Mouse (Mus musculus): ENCODE data around the gene Gps1. TPM values are rescaled to one million over a fixed set of nuclear protein-coding genes. Genes with fewer than 3 reads are reported as not detected.
A peak's percentile ranks its signal among the peaks of the same experiment; 100 is the strongest.
"Not testable (repeated sequence)": the region's sequence is repeated elsewhere in the genome, so short reads cannot be mapped to it uniquely, and the experiment has no call there.

Gps1 gene
- total and polyA plus RNA-seq, 3 experiments = 158 to 184 (median 174) TPM

DNA sequence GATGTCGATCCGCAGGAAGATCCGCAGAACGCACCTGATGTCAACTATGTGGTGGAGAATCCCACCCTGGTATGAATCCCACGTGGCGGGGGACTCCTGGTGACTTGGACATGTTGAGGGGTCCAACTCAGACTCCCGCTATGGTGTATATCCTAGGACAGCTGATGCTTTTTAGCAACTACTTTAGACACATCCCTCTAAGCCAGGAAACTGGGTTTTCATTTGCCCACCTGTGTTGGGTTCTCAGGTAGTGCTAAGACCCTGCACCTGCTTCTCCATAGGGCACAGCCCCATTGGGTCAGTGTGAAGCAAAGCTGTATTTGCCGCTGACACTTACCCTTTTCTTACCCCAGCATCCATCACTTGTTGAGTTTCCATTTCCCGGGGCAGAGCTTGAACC is 1.1 kb downstream of the Gps1 start:
- TF ChIP-seq PAX5 (IDR thresholded peaks at IDR 0.05; ENCODE audit: low read length) (no peak), MAX (IDR thresholded peaks at IDR 0.05; ENCODE audit: low read length) (peak; percentile 42; the same call in 1 of the 2 replicates), SIN3A (IDR thresholded peaks at IDR 0.05; ENCODE audit: low read length) (0 out of 2 replicates have a peak, but pooled peaks have one; percentile 23), MYC (IDR thresholded peaks at IDR 0.05; ENCODE audit: low read depth, low read length) (0 out of 2 replicates have a peak, but pooled peaks have one; percentile 46), ZNF384 (IDR thresholded peaks at IDR 0.05; ENCODE audit: low read depth, low read length) (no peak)
- dilution Hi-C loops (cut with MboI; ENCODE audit: extremely low pct_ligation_motif_present, extremely low pct_unique_long_range_greater_than_20kb, low sequenced_read_pairs) (no loop called here), in situ Hi-C loops (cut with MboI; ENCODE audit: low pct_ligation_motif_present, low pct_unique_long_range_greater_than_20kb, low sequenced_read_pairs) (no loop called here)
- peaks cover 54 to 72% of the 10 kb centered on the region in 2 experiments for H3K36me3 ChIP-seq (replicated peaks in 1 of 2; ENCODE audit: control insufficient read depth in 1 of 2, insufficient read depth in 1 of 2, low read length in 1 of 2)
- H3K27me3 ChIP-seq (replicated peaks) = no peaks in the 10 kb centered on the region
- peak overlapping the region; percentile 77 for H3K9ac ChIP-seq (ENCODE audit: insufficient read depth, low read depth)
- H3K27ac ChIP-seq (ENCODE audit: insufficient read depth, low read depth) = peak overlapping the region; percentile 2; the same call in 1 of the 2 replicates
- peak overlapping the region; percentile 79 to 91 (median 84) for H3K4me3 ChIP-seq (replicated peaks in 1 of 3; ENCODE audit: low read depth in 2 of 3, low read length in 2 of 3, poor library complexity in 1 of 3)
- H3K79me2 ChIP-seq (replicated peaks; ENCODE audit: control insufficient read depth, extremely low read depth, insufficient read depth, poor library complexity, severe bottlenecking) = peaks cover 13% of the 10 kb centered on the region
- H3K4me1 ChIP-seq (ENCODE audit: control insufficient read depth in 1 of 2, insufficient read depth in 2 of 2) = peaks cover 10 to 30% of the 10 kb centered on the region in 2 experiments
- DNase-seq (ENCODE audit: extremely low read depth) = no peak
- peak overlapping the region; percentile 52 for H3K4me2 ChIP-seq (ENCODE audit: insufficient read depth, low read depth, poor library complexity, severe bottlenecking)
- H3K9me3 ChIP-seq (replicated peaks; ENCODE audit: low read length) = no peaks in the 10 kb centered on the region

DNA sequence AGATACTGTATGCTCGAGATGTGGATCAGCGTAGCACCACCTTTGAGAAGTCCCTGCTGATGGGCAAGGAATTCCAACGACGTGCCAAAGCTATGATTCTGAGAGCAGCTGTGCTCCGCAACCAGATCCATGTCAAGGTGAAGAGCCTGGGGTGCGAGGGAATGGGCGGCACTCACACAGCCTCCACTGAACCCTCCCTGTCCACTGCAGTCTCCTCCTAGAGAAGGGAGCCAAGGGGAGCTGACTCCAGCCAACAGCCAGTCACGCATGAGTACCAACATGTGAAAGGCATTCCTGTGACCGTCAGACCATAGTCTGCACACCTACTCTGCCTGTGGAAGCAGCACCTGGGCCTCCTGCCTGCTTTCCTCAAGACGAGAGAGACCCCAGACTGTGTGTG is 4.4 kb downstream of the Gps1 start:
- H3K36me3 ChIP-seq (replicated peaks in 1 of 2; ENCODE audit: control insufficient read depth in 1 of 2, insufficient read depth in 1 of 2, low read length in 1 of 2) = peaks cover 77 to 81% of the 10 kb centered on the region in 2 experiments
- dilution Hi-C loops (cut with MboI; ENCODE audit: extremely low pct_ligation_motif_present, extremely low pct_unique_long_range_greater_than_20kb, low sequenced_read_pairs) = not testable (repeated sequence)

DNA sequence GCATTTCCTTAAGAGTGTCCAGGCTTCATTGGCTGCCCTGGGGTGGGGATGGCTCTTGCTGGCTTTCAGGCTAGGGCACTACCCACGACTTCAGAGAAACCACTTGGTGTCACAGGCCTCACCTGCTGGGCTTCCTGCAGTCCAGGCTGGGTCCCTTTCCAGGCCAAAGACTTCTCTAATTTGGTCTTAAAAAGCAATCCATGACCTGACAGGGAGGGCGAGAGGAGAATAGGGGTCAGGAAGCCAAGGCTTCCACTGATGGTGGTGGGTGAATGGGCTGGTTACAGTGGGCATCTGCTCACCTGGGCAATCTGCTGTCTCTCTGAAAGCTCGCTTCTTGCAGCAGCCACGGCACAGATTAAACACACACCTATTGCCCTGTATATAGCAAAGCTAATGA is 5.3 kb downstream of the Gps1 start:
- Histone ChIP-seq H3K79me2 (replicated peaks; ENCODE audit: control insufficient read depth, extremely low read depth, insufficient read depth, poor library complexity, severe bottlenecking) (peaks cover 14% of the 10 kb centered on the region), H3K9ac (ENCODE audit: insufficient read depth, low read depth) (no peak overlapping the region), H3K27ac (ENCODE audit: insufficient read depth, low read depth) (no peak overlapping the region), H3K27me3 (replicated peaks) (no peaks in the 10 kb centered on the region), H3K4me2 (ENCODE audit: insufficient read depth, low read depth, poor library complexity, severe bottlenecking) (no peak overlapping the region), H3K9me3 (replicated peaks; ENCODE audit: low read length) (no peaks in the 10 kb centered on the region), H3K36me3 (replicated peaks in 1 of 2; ENCODE audit: control insufficient read depth in 1 of 2, insufficient read depth in 1 of 2, low read length in 1 of 2) (peaks cover 85 to 90% of the 10 kb centered on the region in 2 experiments), H3K4me1 (ENCODE audit: control insufficient read depth in 1 of 2, insufficient read depth in 2 of 2) (peaks cover 7 to 28% of the 10 kb centered on the region in 2 experiments; a peak in 3 of 4 replicates), H3K4me3 (replicated peaks in 1 of 3; ENCODE audit: low read depth in 2 of 3, low read length in 2 of 3, poor library complexity in 1 of 3) (no peak overlapping the region)
- dilution Hi-C loops (cut with MboI; ENCODE audit: extremely low pct_ligation_motif_present, extremely low pct_unique_long_range_greater_than_20kb, low sequenced_read_pairs) (no loop called here), in situ Hi-C loops (cut with MboI; ENCODE audit: low pct_ligation_motif_present, low pct_unique_long_range_greater_than_20kb, low sequenced_read_pairs) (no loop called here)
- 0 out of 2 replicates have a peak, but pooled peaks have one; percentile 28 for TF ChIP-seq POLR2A (IDR thresholded peaks at IDR 0.05; ENCODE audit: low read depth, low read length)
- TF ChIP-seq NELFE (IDR thresholded peaks at IDR 0.05; ENCODE audit: low read depth, low read length) = no peak
- DNase-seq (ENCODE audit: extremely low read depth) = no peak

More for the DNA sequence above, 4.4 kb downstream of the Gps1 start:
- DNase-seq (ENCODE audit: extremely low read depth); H3K9ac ChIP-seq (ENCODE audit: insufficient read depth, low read depth); H3K4me2 ChIP-seq (ENCODE audit: insufficient read depth, low read depth, poor library complexity, severe bottlenecking); H3K27ac ChIP-seq (ENCODE audit: insufficient read depth, low read depth); in situ Hi-C loops (cut with MboI; ENCODE audit: low pct_ligation_motif_present, low pct_unique_long_range_greater_than_20kb, low sequenced_read_pairs); H3K4me3 ChIP-seq (replicated peaks in 1 of 3; ENCODE audit: low read depth in 2 of 3, low read length in 2 of 3, poor library complexity in 1 of 3); H3K27me3 ChIP-seq (replicated peaks); H3K9me3 ChIP-seq (replicated peaks; ENCODE audit: low read length): not testable (repeated sequence)
- H3K4me1 ChIP-seq (ENCODE audit: control insufficient read depth in 1 of 2, insufficient read depth in 2 of 2) = peaks cover 7 to 25% of the 10 kb centered on the region in 2 experiments
- peaks cover 13% of the 10 kb centered on the region for H3K79me2 ChIP-seq (replicated peaks; ENCODE audit: control insufficient read depth, extremely low read depth, insufficient read depth, poor library complexity, severe bottlenecking)

DNA sequence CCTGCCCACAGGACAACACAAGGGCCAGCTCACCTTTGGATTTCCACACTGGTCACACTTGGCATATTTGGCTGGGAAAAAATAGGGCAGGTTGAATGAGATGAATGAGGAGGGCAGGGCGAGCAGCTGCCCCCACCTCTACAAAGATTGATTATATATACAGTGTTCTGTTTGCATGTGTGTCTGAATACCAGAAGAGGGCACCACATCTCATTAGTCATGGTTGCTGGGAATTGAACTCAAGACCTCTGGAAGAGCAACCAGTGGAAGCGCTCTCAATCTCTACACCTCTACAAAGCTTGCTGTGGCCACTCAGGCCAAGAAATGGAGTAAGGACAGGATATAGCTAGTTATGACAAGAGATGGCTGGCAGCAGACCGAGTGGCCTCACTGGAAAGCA is 5.7 kb downstream of the Gps1 start:
- dilution Hi-C loops (cut with MboI; ENCODE audit: extremely low pct_ligation_motif_present, extremely low pct_unique_long_range_greater_than_20kb, low sequenced_read_pairs) = no loop called here
- Histone ChIP-seq H3K27me3 (replicated peaks) (no peaks in the 10 kb centered on the region), H3K4me1 (ENCODE audit: control insufficient read depth in 1 of 2, insufficient read depth in 2 of 2) (peaks cover 10 to 32% of the 10 kb centered on the region in 2 experiments), H3K9me3 (replicated peaks; ENCODE audit: low read length) (no peaks in the 10 kb centered on the region), H3K79me2 (replicated peaks; ENCODE audit: control insufficient read depth, extremely low read depth, insufficient read depth, poor library complexity, severe bottlenecking) (peaks cover 17% of the 10 kb centered on the region), H3K27ac (ENCODE audit: insufficient read depth, low read depth) (no peak overlapping the region), H3K4me3 (replicated peaks in 1 of 3; ENCODE audit: low read depth in 2 of 3, low read length in 2 of 3, poor library complexity in 1 of 3) (no peak overlapping the region), H3K4me2 (ENCODE audit: insufficient read depth, low read depth, poor library complexity, severe bottlenecking) (no peak overlapping the region), H3K9ac (ENCODE audit: insufficient read depth, low read depth) (no peak overlapping the region), H3K36me3 (replicated peaks in 1 of 2; ENCODE audit: control insufficient read depth in 1 of 2, insufficient read depth in 1 of 2, low read length in 1 of 2) (peaks cover 85 to 95% of the 10 kb centered on the region in 2 experiments)
- in situ Hi-C loops (cut with MboI; ENCODE audit: low pct_ligation_motif_present, low pct_unique_long_range_greater_than_20kb, low sequenced_read_pairs) = no loop called here
- peak; percentile 4; the same call in 1 of the 2 replicates for TF ChIP-seq POLR2A (IDR thresholded peaks at IDR 0.05; ENCODE audit: low read depth, low read length)
- no peak for TF ChIP-seq NELFE (IDR thresholded peaks at IDR 0.05; ENCODE audit: low read depth, low read length)
- peak in 1 of 2 experiments; percentile 28; a peak in 2 of 4 replicates for TF ChIP-seq CTCF (conservative IDR thresholded peaks at IDR 0.05 in 1 of 2, IDR thresholded peaks at IDR 0.05 in 1 of 2; ENCODE audit: low read depth in 2 of 2, low read length in 2 of 2)
- no peak for DNase-seq (ENCODE audit: extremely low read depth)

All from CH12.LX (cell line).